Mouse (Mus musculus) ES-Bruce4 (cell line): ENCODE results near the gene Lactbl1. TPM values are rescaled to one million over a fixed set of nuclear protein-coding genes. Genes with fewer than 3 reads are reported as not detected.
A peak's percentile ranks its signal among the peaks of the same experiment; 100 is the strongest.

Experiments used
- H3K27ac ChIP-seq: 2 replicates; pipeline ENCODE4 v1.5.1; 2012; ENCODE audit warnings: low read length, inconsistent platforms; ENCODE audit not compliant: insufficient read depth
- H3K27me3 ChIP-seq: 2 replicates; pipeline ENCODE4 v1.6.1; 2012; ENCODE audit warnings: mild to moderate bottlenecking, low read length, inconsistent platforms; ENCODE audit not compliant: control insufficient read depth, poor library complexity, insufficient read depth, severe bottlenecking
- H3K36me3 ChIP-seq: 2 replicates; pipeline ENCODE4 v1.6.1; 2012; ENCODE audit warnings: inconsistent platforms, mild to moderate bottlenecking, low read length, moderate library complexity; ENCODE audit not compliant: control insufficient read depth, poor library complexity, insufficient read depth, severe bottlenecking
- H3K4me1 ChIP-seq: one replicate; pipeline ENCODE4 v1.8.1; 2011; ENCODE audit warnings: low read length; ENCODE audit not compliant: control insufficient read depth, insufficient read depth
- H3K4me3 ChIP-seq: 2 replicates; pipeline ENCODE4 v1.5.1; 2011; ENCODE audit warnings: low read depth, mild to moderate bottlenecking, low read length
- H3K9ac ChIP-seq: 2 replicates; pipeline ENCODE4 v1.6.1; 2012; ENCODE audit warnings: low read depth, mild to moderate bottlenecking, inconsistent platforms; ENCODE audit not compliant: poor library complexity, severe bottlenecking
- H3K9me3 ChIP-seq: replicated peaks from 2 replicates; pipeline ENCODE4 v1.6.1; 2012; ENCODE audit warnings: mild to moderate bottlenecking, low read length, inconsistent platforms; ENCODE audit not compliant: control insufficient read depth, poor library complexity, insufficient read depth, severe bottlenecking
- CTCF ChIP-seq: IDR thresholded peaks from one replicate; pipeline ENCODE4 v1.8.1; 2011; ENCODE audit warnings: low read depth, low read length
- EP300 ChIP-seq: IDR thresholded peaks from 2 replicates; pipeline ENCODE4 v1.6.1; 2011; ENCODE audit warnings: low read depth, low read length; ENCODE audit not compliant: insufficient read depth
- POLR2A ChIP-seq: IDR thresholded peaks from one replicate; pipeline ENCODE4 v1.8.1; 2011; ENCODE audit warnings: low read length; ENCODE audit not compliant: insufficient read depth
- polyA plus RNA-seq: library from polyadenylated mRNA; stranded (reverse); fragments of >200 nt; gene quantifications from 2 replicates; pipeline ENCODE4 v1.2.4, GENCODE M21; 2011; ENCODE audit warnings: low read depth; ENCODE audit not compliant: missing spikeins, insufficient read depth, insufficient read length

The Lactbl1 gene
- polyA plus RNA-seq, 1 experiment, result not detected

DNA sequence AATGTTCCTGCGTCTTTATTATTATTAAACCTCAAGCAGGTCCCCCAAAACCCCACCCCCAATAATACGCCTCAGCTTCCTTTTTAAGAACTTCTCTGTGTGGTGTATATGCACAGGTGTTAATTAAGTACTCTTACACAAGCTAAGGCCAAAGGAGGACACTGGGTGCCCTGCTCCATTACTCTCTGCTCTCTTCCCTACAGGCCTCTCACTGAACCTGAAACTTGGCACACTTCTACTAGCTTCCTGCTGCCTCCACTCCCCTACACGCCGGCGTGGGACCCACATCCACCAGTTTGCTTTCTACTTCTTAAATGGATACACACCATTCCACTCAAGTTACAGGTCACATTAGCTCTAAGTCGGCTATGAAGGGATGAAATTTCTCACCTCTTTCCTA is 27.2 kb upstream of the Lactbl1 start:
- TF ChIP-seq POLR2A (no peak), EP300 (no peak), CTCF (no peak)
- Histone ChIP-seq H3K4me1 (peaks cover 1% of the 10 kb centered on the region), H3K9me3 (no peaks in the 10 kb centered on the region), H3K9ac (no peak overlapping the region), H3K27ac (no peak overlapping the region), H3K27me3 (no peaks in the 10 kb centered on the region), H3K36me3 (peaks cover 20% of the 10 kb centered on the region), H3K4me3 (no peak overlapping the region)

DNA sequence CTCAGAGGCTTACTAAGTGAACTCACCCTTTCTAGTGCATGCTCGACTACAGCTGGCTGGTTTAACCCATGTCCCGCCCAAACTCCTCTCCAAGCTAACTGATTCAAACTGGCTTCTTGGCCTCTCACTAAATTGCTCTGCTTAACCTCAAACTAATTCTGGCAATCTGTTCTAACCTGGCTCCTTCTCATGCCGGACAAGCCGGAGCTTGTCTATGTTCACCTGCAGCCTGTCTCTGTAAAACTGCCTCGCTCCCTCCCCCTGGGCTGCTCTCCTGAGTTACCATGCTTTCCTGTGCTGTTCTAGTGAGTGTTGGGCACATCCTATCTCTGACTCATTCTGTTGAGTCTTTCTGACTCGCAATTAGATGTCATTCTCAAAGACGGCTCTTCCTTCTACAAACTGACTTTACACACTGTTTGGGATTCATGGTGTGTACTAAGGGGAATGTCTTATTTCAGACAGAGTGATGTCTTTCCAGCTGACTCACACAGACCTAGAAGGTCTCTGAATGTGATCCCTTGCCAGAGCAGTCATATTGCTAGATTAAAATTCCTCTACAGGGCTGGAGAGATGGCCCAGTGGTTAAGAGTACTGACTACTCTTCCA is 24.0 kb upstream of the Lactbl1 start:
- Histone ChIP-seq H3K4me1 (peaks cover 1% of the 10 kb centered on the region), H3K9me3 (no peaks in the 10 kb centered on the region), H3K27me3 (no peaks in the 10 kb centered on the region), H3K27ac (peak overlapping the region; percentile 88), H3K4me3 (peak overlapping the region; percentile 32; the same call in 1 of the 2 replicates), H3K9ac (peak overlapping the region; percentile 25; the same call in 1 of the 2 replicates), H3K36me3 (no peaks in the 10 kb centered on the region; the same call in 1 of the 2 replicates)
- TF ChIP-seq POLR2A, result no peak
- no peak for TF ChIP-seq CTCF
- no peak for TF ChIP-seq EP300

DNA sequence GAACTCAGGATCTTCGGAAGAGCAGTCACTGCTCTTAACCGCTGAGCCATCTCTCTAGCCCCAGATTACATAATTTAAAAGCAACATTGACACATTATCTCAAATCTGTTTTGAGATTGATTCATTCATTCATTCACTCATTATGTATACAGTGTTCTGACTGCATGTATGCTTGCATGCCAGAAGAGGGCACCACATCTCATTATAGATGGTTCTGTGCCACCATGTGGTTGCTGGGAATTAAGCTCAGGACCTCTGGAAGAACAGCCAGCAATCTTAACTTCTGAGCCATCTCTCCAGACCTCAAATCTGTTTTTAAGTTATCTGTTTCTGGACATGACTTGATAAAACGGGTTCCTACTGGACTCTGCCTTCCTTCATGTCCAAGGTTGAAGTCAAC is 22.6 kb upstream of the Lactbl1 start:
- H3K36me3 ChIP-seq, result no peaks in the 10 kb centered on the region
- H3K4me1 ChIP-seq, result no peaks in the 10 kb centered on the region
- no peaks in the 10 kb centered on the region for H3K27me3 ChIP-seq
- H3K9me3 ChIP-seq, result no peaks in the 10 kb centered on the region
- no peak overlapping the region for H3K27ac ChIP-seq
- H3K4me3 ChIP-seq, result no peak overlapping the region
- TF ChIP-seq CTCF, result no peak
- no peak for TF ChIP-seq EP300
- no peak for TF ChIP-seq POLR2A
- H3K9ac ChIP-seq, result no peak overlapping the region; the same call in 1 of the 2 replicates

DNA sequence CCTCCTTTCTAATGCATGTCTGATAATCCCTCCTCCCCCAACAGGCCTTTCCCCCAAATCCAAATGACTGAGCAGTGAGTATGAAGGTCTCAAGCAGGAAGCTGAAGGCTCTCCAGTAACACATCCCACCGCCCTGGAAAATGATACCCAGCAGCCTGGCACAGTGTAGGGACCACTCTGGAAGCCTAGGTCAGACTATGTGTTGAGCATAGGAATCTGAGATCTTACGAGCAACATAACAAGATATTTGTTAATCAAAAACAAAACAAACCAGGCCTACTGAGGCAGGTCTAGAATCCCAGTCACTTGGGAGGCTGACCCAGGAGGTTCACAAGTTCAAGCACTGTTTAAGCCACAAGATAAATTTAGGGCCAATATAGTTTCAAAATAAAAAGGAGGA is 21.9 kb upstream of the Lactbl1 start:
- H3K27ac ChIP-seq, result no peak overlapping the region
- no peaks in the 10 kb centered on the region for H3K27me3 ChIP-seq
- H3K9me3 ChIP-seq, result no peaks in the 10 kb centered on the region
- peak overlapping the region; percentile 25 for H3K4me3 ChIP-seq
- no peak for TF ChIP-seq EP300
- no peak for TF ChIP-seq POLR2A
- TF ChIP-seq CTCF, result no peak
- no peaks in the 10 kb centered on the region for H3K36me3 ChIP-seq
- H3K9ac ChIP-seq, result peak overlapping the region; percentile 98; the same call in 1 of the 2 replicates
- H3K4me1 ChIP-seq, result no peaks in the 10 kb centered on the region

DNA sequence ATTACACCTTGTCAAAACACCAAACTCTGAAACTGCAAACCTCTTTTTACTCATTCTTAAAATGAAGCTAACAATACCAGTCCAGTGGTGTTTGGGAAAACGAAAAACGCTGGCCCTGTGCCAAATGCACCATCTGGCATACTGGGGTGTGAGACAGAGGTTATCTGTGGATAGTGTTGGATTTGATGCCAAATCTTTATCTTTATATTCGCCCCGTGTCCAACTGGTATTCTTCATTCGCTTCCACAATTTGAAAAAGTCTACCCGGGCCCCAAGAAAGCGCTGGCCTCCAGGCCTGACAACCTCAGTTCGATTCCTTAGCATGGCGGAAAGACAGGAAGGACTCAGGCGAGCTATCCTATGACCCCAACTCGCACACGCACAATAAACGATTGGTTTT is 20.9 kb upstream of the Lactbl1 start:
- Histone ChIP-seq H3K9ac (peak overlapping the region; percentile 98), H3K27me3 (no peaks in the 10 kb centered on the region), H3K27ac (peak overlapping the region; percentile 24; the same call in 1 of the 2 replicates), H3K36me3 (no peaks in the 10 kb centered on the region), H3K9me3 (no peaks in the 10 kb centered on the region), H3K4me1 (no peaks in the 10 kb centered on the region), H3K4me3 (peak overlapping the region; percentile 97)
- TF ChIP-seq CTCF, result no peak
- no peak for TF ChIP-seq EP300
- no peak for TF ChIP-seq POLR2A

DNA sequence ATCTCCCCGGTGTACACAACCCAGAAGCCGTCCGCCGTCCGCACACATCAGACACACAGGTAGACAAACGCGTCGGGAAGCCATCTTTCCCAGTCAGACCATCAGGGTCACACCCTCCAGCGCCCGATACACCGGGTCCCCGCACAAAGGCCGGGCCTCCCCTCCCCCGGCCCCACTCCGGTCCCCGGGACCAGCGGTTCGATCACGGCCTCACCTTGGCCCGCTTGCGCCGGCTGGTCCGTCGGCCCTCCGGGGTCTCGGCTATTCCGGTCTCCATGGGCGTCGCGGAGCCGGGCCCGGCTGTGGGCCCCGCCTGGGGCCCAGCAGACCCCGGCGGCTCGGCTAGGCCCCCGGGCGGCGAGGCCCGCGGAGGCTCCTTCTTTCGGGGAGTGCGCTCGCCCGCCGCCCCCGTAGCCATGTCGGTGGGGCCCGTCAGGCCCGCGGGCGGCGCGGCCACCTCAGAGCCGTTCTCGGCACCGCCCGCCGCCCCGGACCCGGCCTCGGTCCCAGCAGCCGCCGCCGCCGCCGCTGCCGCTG is 20.3 kb upstream of the Lactbl1 start:
- Histone ChIP-seq H3K4me3 (peak overlapping the region; percentile 97), H3K27me3 (no peaks in the 10 kb centered on the region), H3K9me3 (no peaks in the 10 kb centered on the region), H3K36me3 (no peaks in the 10 kb centered on the region), H3K9ac (peak overlapping the region; percentile 98), H3K27ac (peak overlapping the region; percentile 26; the same call in 1 of the 2 replicates), H3K4me1 (no peaks in the 10 kb centered on the region)
- no peak for TF ChIP-seq POLR2A
- no peak for TF ChIP-seq EP300
- TF ChIP-seq CTCF, result no peak
